Mouse (Mus musculus) stomach, embryonic 15.5 days (tissue): ENCODE measurements around the gene Olfr1246. TPM values are rescaled to one million over a fixed set of nuclear protein-coding genes. Genes with fewer than 3 reads are reported as not detected.
"Not testable (repeated sequence)": the region's sequence is repeated elsewhere in the genome, so short reads cannot be mapped to it uniquely, and the experiment has no call there.

Source experiments
- ATAC-seq: fragments of 200-750 bp; cut with Nextera tagmentation; 2 replicates; pipeline ENCODE4 v1.8.0; 2017; ENCODE audit warnings: low read depth, moderate number of reproducible peaks, moderate TSS enrichment; ENCODE audit not compliant: insufficient read depth, low FRiP score
- H3K27ac ChIP-seq: fragments of 300-500 bp; sonication (generic); 2 replicates; pipeline ENCODE4 v1.5.1; 2015; ENCODE audit warnings: mild to moderate bottlenecking, inconsistent platforms
- H3K27me3 ChIP-seq: fragments of 300-500 bp; sonication (generic); replicated peaks from 2 replicates; pipeline ENCODE4 v1.6.1; 2015; ENCODE audit warnings: inconsistent platforms
- H3K36me3 ChIP-seq: fragments of 300-500 bp; sonication (generic); 2 replicates; pipeline ENCODE4 v1.6.1; 2015; ENCODE audit warnings: inconsistent platforms
- H3K4me1 ChIP-seq: fragments of 300-500 bp; sonication (generic); 2 replicates; pipeline ENCODE4 v1.6.1; 2015; ENCODE audit warnings: inconsistent platforms
- H3K4me2 ChIP-seq: fragments of 300-500 bp; sonication (generic); 2 replicates; pipeline ENCODE4 v1.6.1; 2015; ENCODE audit warnings: mild to moderate bottlenecking, inconsistent platforms
- H3K4me3 ChIP-seq: fragments of 300-500 bp; sonication (generic); replicated peaks from 2 replicates; pipeline ENCODE4 v1.5.1; 2015; ENCODE audit warnings: inconsistent platforms
- H3K9ac ChIP-seq: fragments of 300-500 bp; sonication (generic); 2 replicates; pipeline ENCODE4 v1.6.1; 2015; ENCODE audit warnings: inconsistent platforms
- H3K9me3 ChIP-seq: fragments of 300-500 bp; sonication (generic); 2 replicates; pipeline ENCODE4 v1.6.1; 2016; ENCODE audit warnings: inconsistent platforms
- WGBS: fragments of 180-500 bp; shearing (Covaris S2); methylation state at CpG from one replicate; pipeline ENCODE4 v1.1.7; 2015; 5-methylcytosine and 5-hydroxymethylcytosine counted together
- polyA plus RNA-seq: library from polyadenylated mRNA; unstranded; fragments of >200 nt; fragmentation: Nextera tagmentation; extraction: Ambion mirVana; gene quantifications from 2 replicates; pipeline ENCODE4 v1.2.1, GENCODE M21; 2015

The Olfr1246 gene
- not detected in 2 replicates for polyA plus RNA-seq

DNA sequence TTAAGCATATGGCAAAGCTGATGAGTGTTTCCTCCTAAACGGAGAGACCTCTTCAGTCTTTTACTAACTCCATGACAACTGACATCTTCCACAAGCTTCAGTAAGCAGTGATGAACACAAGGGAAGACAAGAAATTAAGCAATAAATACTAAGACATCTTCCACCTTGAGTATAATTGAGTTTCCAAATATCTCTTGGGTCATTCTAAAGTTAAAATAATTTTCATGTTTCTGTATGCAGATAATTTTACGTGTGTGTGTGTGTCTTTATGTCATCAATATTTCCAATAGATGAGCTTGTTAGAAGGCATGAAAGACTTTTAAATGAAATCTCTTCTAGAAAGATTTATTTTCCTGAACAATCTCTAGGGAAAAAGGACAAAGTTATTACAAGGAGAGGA lies at the start of gene Olfr1246:
Gene Olfr1246 (minus strand): TSS at position 101 of the 400 bp plus-strand sequence.
- Histone ChIP-seq H3K27me3 (no peaks in the 10 kb centered on the region), H3K4me2 (no peak within 1 kb of the TSS)

GRCm38 (mm10) chr2:89634883-89635282 lies 41.9 kb upstream of the Olfr1246 start, which contains the start of gene Olfr1249:
Gene Olfr1249 (minus strand): TSS chr2:89634983.
- H3K4me3 ChIP-seq: no peak within 1 kb of the TSS
- no peak within 1 kb of the TSS for H3K27ac ChIP-seq
- no peaks in the 10 kb centered on the region for H3K4me1 ChIP-seq
- no peaks in the 10 kb centered on the region for H3K36me3 ChIP-seq
- H3K9ac ChIP-seq: no peak within 1 kb of the TSS
- no peak within 1 kb of the TSS for H3K4me2 ChIP-seq
- H3K27me3 ChIP-seq: no peaks in the 10 kb centered on the region
- no peaks in the 10 kb centered on the region for H3K9me3 ChIP-seq
- ATAC-seq: no peak
- 78% methylated on average over 2 of the region's 2 CpGs for WGBS

More for the DNA sequence above, at the start of gene Olfr1246:
- 58% methylated on average over 2 of the region's 2 CpGs for WGBS
- Histone ChIP-seq H3K9ac (no peak within 1 kb of the TSS), H3K4me3 (no peak within 1 kb of the TSS), H3K36me3 (no peaks in the 10 kb centered on the region), H3K27ac (no peak within 1 kb of the TSS), H3K4me1 (no peaks in the 10 kb centered on the region), H3K9me3 (no peaks in the 10 kb centered on the region)
- ATAC-seq: no peak

DNA sequence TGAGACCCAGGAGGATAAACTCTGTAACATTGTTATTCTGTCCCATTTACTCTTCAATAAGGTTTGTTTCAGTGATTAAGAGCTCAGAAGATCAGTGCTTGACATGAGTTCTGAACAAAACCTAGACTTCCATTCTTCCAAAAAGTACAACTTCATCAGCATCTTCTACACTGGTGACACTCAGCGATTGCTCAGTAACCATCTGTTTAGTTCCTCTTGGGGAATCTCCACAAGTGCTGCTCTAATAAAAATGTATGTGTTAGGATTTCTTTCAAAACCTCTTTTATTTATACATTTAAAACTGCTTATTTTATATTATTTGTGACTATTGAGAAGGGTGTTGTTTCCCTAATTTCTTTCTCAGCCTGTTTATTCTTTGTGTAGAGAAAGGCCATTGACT lies 25.2 kb upstream of the Olfr1246 start, which contains the start of gene Olfr1248:
Gene Olfr1248 (minus strand): TSS at position 101 of the 400 bp plus-strand sequence.
- 95% methylated on average over 1 of the region's 1 CpGs for WGBS
- not testable (repeated sequence) for H3K36me3 ChIP-seq, H3K9me3 ChIP-seq, ATAC-seq, H3K27me3 ChIP-seq, H3K27ac ChIP-seq, H3K9ac ChIP-seq, H3K4me3 ChIP-seq, H3K4me2 ChIP-seq, H3K4me1 ChIP-seq

- no peaks in the 10 kb centered on the region for H3K27me3 ChIP-seq
- ATAC-seq: no peak
- no peak within 1 kb of the TSS for H3K9ac ChIP-seq
- no peaks in the 10 kb centered on the region for H3K9me3 ChIP-seq
- no peak within 1 kb of the TSS for H3K4me2 ChIP-seq
- no peaks in the 10 kb centered on the region for H3K36me3 ChIP-seq
- 94% methylated on average over 2 of the region's 2 CpGs for WGBS
- H3K4me1 ChIP-seq: no peaks in the 10 kb centered on the region
- no peak within 1 kb of the TSS for H3K27ac ChIP-seq
- no peak within 1 kb of the TSS for H3K4me3 ChIP-seq
Observed at GRCm38 (mm10) chr2:89614030-89614429, 21.1 kb upstream of the Olfr1246 start, which contains the start of gene Olfr1247. Gene Olfr1247 (minus strand): TSS chr2:89614130.

DNA sequence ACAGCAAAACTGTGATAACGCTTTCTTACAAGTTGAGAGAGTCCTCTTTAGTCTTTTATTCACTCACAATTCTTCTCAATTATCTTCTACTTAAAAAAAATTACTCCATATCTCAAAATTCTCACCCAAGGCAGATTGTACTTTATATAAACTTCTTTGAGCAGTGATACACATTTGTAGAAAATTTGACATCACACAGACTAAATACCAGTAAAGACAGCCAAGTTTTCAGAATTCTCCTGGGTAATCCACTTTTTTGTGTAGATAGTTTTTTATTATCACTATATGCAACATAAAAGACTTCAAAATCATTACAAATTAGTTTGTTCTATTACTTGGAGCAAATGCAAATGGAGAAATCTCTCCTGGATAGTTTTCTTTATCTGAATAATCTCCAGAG lies 14.6 kb downstream of the Olfr1246 start, which contains the start of gene Olfr1245:
Gene Olfr1245 (minus strand): TSS at position 101 of the 400 bp plus-strand sequence.
- Histone ChIP-seq H3K27ac (no peak within 1 kb of the TSS), H3K4me3 (no peak within 1 kb of the TSS), H3K36me3 (no peaks in the 10 kb centered on the region), H3K4me1 (no peaks in the 10 kb centered on the region), H3K4me2 (no peak within 1 kb of the TSS), H3K9ac (no peak within 1 kb of the TSS), H3K9me3 (no peaks in the 10 kb centered on the region), H3K27me3 (no peaks in the 10 kb centered on the region)
- no peak for ATAC-seq
- 83% methylated on average over 1 of the region's 1 CpGs for WGBS

GRCm38 (mm10) chr2:89562706-89563105 lies 30.3 kb downstream of the Olfr1246 start:
- WGBS: 48% methylated on average over 2 of the region's 2 CpGs
- not testable (repeated sequence) for ATAC-seq, H3K4me3 ChIP-seq, H3K27ac ChIP-seq, H3K27me3 ChIP-seq, H3K4me1 ChIP-seq, H3K4me2 ChIP-seq, H3K36me3 ChIP-seq, H3K9me3 ChIP-seq, H3K9ac ChIP-seq

- Histone ChIP-seq H3K27ac (no peak overlapping the region), H3K4me3 (no peak overlapping the region), H3K9ac (no peak overlapping the region), H3K9me3 (no peaks in the 10 kb centered on the region), H3K4me2 (no peak overlapping the region), H3K4me1 (no peaks in the 10 kb centered on the region), H3K36me3 (no peaks in the 10 kb centered on the region), H3K27me3 (no peaks in the 10 kb centered on the region)
- 39% methylated on average over 2 of the region's 2 CpGs for WGBS
- ATAC-seq: no peak
Observed at GRCm38 (mm10) chr2:89544516-89544915, 48.4 kb downstream of the Olfr1246 start.

- no peak overlapping the region for H3K4me3 ChIP-seq
- ATAC-seq: no peak
- no peak overlapping the region for H3K27ac ChIP-seq
- H3K9me3 ChIP-seq: no peaks in the 10 kb centered on the region
- no peak overlapping the region for H3K4me2 ChIP-seq
- WGBS: 60% methylated on average over 1 of the region's 1 CpGs
- H3K27me3 ChIP-seq: no peaks in the 10 kb centered on the region
- H3K36me3 ChIP-seq: no peaks in the 10 kb centered on the region
- H3K9ac ChIP-seq: no peak overlapping the region
- no peaks in the 10 kb centered on the region for H3K4me1 ChIP-seq
Observed at GRCm38 (mm10) chr2:89539923-89540322, 53.0 kb downstream of the Olfr1246 start.

Other genes with a start within 250 kb of the Olfr1246 start
- gene Olfr1234, start 228.3 kb downstream of the Olfr1246 start, polyA plus RNA-seq: not detected in 2 replicates
- gene Olfr1238, start 183.5 kb downstream of the Olfr1246 start, polyA plus RNA-seq: not detected in 2 replicates
- not detected in 2 replicates for gene Olfr1239, start 172.8 kb downstream of the Olfr1246 start, polyA plus RNA-seq
- not detected in 2 replicates for gene Olfr1240, start 150.2 kb downstream of the Olfr1246 start, polyA plus RNA-seq
- not detected in 2 replicates for gene Olfr1241, start 106.0 kb downstream of the Olfr1246 start, polyA plus RNA-seq
- gene Olfr1242, start 94.8 kb downstream of the Olfr1246 start, polyA plus RNA-seq: not detected in 2 replicates
- not detected in 2 replicates for gene Olfr1243, start 61.7 kb downstream of the Olfr1246 start, polyA plus RNA-seq
- not detected in 2 replicates for gene Olfr1245, start 14.7 kb downstream of the Olfr1246 start, polyA plus RNA-seq
- gene Olfr1247, start 21.0 kb upstream of the Olfr1246 start, polyA plus RNA-seq: 0.03 TPM in 1 of 2 replicates, not detected in the other
- gene Olfr1248, start 25.1 kb upstream of the Olfr1246 start, polyA plus RNA-seq: not detected in 2 replicates
- gene Olfr1249, start 41.8 kb upstream of the Olfr1246 start, polyA plus RNA-seq: not detected in 2 replicates
- not detected in 2 replicates for gene Olfr1250, start 68.3 kb upstream of the Olfr1246 start, polyA plus RNA-seq
- gene Olfr1251, start 78.8 kb upstream of the Olfr1246 start, polyA plus RNA-seq: not detected in 2 replicates
- not detected in 2 replicates for gene Olfr1252, start 131.9 kb upstream of the Olfr1246 start, polyA plus RNA-seq
- not detected in 2 replicates for gene Olfr1253, start 163.9 kb upstream of the Olfr1246 start, polyA plus RNA-seq
- not detected in 2 replicates for gene Olfr1254, start 200.5 kb upstream of the Olfr1246 start, polyA plus RNA-seq
- not detected in 2 replicates for gene Olfr1255, start 218.9 kb upstream of the Olfr1246 start, polyA plus RNA-seq
- not detected in 2 replicates for gene Olfr1256, start 248.4 kb upstream of the Olfr1246 start, polyA plus RNA-seq